Mouse (Mus musculus) layer of hippocampus, adult 18-20 months (tissue): ENCODE results near the gene Kiss1r. TPM values are rescaled to one million over a fixed set of nuclear protein-coding genes. Genes with fewer than 3 reads are reported as not detected.

ENCODE experiments used
- DNase-seq, 2 experiments: peaks; one replicate each; pipeline ENCODE4 v3.0.0; 2022; ENCODE audit warnings: low spot score in 2 of 2
- total RNA-seq, 2 experiments: library from RNA; stranded (reverse); gene quantifications; 2 replicates each; pipeline ENCODE4 v1.2.3; 2021

The Kiss1r gene
- total RNA-seq, 2 experiments from 2014 or later, result 6.7 to 7.8 TPM

DNA sequence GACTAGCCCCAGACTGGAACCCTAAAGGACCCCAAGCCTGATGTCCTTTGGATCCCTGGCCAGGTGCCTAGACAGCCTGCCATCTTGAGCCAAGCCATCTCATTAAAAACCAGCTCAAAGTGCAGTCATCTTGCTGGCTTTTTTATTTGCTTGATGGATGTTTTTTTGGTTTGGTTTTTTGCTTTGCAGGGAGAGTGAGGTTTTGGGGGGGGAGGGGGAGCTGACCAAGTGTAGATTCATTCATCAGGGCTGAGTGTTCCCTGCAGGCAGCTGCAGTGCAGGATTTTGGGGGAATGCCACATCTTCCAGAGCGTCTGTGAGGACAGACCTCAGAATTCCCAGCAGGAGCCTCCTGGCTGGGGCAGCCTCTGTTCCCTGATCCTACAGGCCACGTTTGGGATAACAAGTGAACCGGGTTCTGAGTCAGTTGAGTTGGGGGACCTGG lies 52.4 kb downstream of the Kiss1r start:
- DNase-seq, result no peak

GRCm38 (mm10) chr10:79970415-79971182 lies 53.8 kb downstream of the Kiss1r start, which contains the start of gene Grin3b:
Gene Grin3b, plus strand, starts transcription at chr10:79970715.
- DNase-seq, result no peak

DNA sequence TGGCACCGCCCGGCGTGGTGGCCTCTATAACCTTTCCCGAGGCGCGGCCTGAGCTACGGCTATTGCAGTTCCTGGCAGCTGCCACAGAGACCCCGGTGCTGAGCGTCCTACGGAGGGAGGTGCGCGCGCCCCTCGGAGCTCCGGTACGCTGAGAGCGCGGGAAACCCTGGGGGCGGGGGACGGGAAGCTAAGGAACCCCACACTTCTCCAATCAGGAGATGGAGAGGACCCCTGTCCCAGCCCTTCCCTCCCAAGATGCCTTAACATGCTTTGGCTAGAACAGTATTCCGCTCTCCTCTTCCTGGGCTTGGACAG lies 54.4 kb downstream of the Kiss1r start:
- no peak for DNase-seq

Other genes starting within 250 kb of the Kiss1r start
- gene Tpgs1, start 247.6 kb upstream of the Kiss1r start, total RNA-seq, result 10 to 100 TPM; 64.4 to 68.5 TPM
- gene Cdc34, start 234.8 kb upstream of the Kiss1r start, total RNA-seq, result 10 to 100 TPM; 65.4 to 74.2 TPM
- gene Gzmm, start 228.0 kb upstream of the Kiss1r start, total RNA-seq, result 1 to 10 TPM; 3.3 to 3.6 TPM
- gene Bsg, start 212.5 kb upstream of the Kiss1r start, total RNA-seq, result 100 to 1,000 TPM; 554 to 566 TPM
- 100 to 1,000 TPM; 134 TPM for gene Hcn2, start 200.3 kb upstream of the Kiss1r start, total RNA-seq
- gene Polrmt, start 170.4 kb upstream of the Kiss1r start, total RNA-seq, result 10 to 100 TPM; 42.4 to 51.3 TPM
- gene Fgf22, start 161.9 kb upstream of the Kiss1r start, total RNA-seq, result 1 to 10 TPM; 1.5 to 2.2 TPM
- gene Rnf126, start 150.0 kb upstream of the Kiss1r start, total RNA-seq, result 10 to 100 TPM; 84.9 to 87.3 TPM
- gene Fstl3, start 139.7 kb upstream of the Kiss1r start, total RNA-seq, result 1 to 10 TPM; 1.8 to 2.5 TPM
- gene Prss57, start 126.0 kb upstream of the Kiss1r start, total RNA-seq, result under 1 TPM; 0.61 to 0.89 TPM
- gene Palm, start 123.4 kb upstream of the Kiss1r start, total RNA-seq, result 100 to 1,000 TPM; 293 to 314 TPM
- gene Misp, start 96.0 kb upstream of the Kiss1r start, total RNA-seq, result 1 to 10 TPM in 1 of 2 experiments, under 1 TPM in 1; 0.54 to 1.3 TPM
- gene Ptbp1, start 62.5 kb upstream of the Kiss1r start, total RNA-seq, result 10 to 100 TPM; 48.8 to 58.4 TPM
- gene Prtn3, start 42.5 kb upstream of the Kiss1r start, total RNA-seq, result 1 to 10 TPM in 1 of 2 experiments, under 1 TPM in 1; 0.94 to 2.0 TPM
- gene Plppr3, start 42.3 kb upstream of the Kiss1r start, total RNA-seq, result 10 to 100 TPM; 30.6 to 34.4 TPM
- not detected for gene Elane, start 30.7 kb upstream of the Kiss1r start, total RNA-seq
- gene Cfd, start 26.1 kb upstream of the Kiss1r start, total RNA-seq, result not detected
- 10 to 100 TPM; 53.8 to 55.2 TPM for gene Med16, start 8.0 kb upstream of the Kiss1r start, total RNA-seq
- not detected for gene Gm26602, start 6.1 kb upstream of the Kiss1r start, total RNA-seq
- 100 to 1,000 TPM; 366 to 401 TPM for gene R3hdm4, start 4.2 kb downstream of the Kiss1r start, total RNA-seq
- 1 to 10 TPM; 5.5 to 5.8 TPM for gene Arid3a, start 10.1 kb downstream of the Kiss1r start, total RNA-seq
- gene Wdr18, start 43.2 kb downstream of the Kiss1r start, total RNA-seq, result 10 to 100 TPM; 40.3 to 42.1 TPM
- under 1 TPM in 1 of 2 experiments, not detected in 1; 0.15 TPM for gene Grin3b, start 53.7 kb downstream of the Kiss1r start, total RNA-seq
- gene Tmem259, start 67.4 kb downstream of the Kiss1r start, total RNA-seq, result 100 to 1,000 TPM; 118 to 123 TPM
- gene Cnn2, start 71.6 kb downstream of the Kiss1r start, total RNA-seq, result 1 to 10 TPM; 3.6 to 5.2 TPM
- 10 to 100 TPM; 10.2 to 12.0 TPM for gene Abca7, start 79.5 kb downstream of the Kiss1r start, total RNA-seq
- 1 to 10 TPM; 4.1 to 4.2 TPM for gene Arhgap45, start 99.7 kb downstream of the Kiss1r start, total RNA-seq
- gene Polr2e, start 122.8 kb downstream of the Kiss1r start, total RNA-seq, result 10 to 100 TPM; 88.2 to 93.9 TPM
- gene Gpx4, start 130.2 kb downstream of the Kiss1r start, total RNA-seq, result 100 to 1,000 TPM; 509 to 545 TPM
- gene Sbno2, start 188.6 kb downstream of the Kiss1r start, total RNA-seq, result 10 to 100 TPM; 16.3 to 16.9 TPM
- gene Stk11, start 198.8 kb downstream of the Kiss1r start, total RNA-seq, result 100 to 1,000 TPM; 101 to 102 TPM
- gene Atp5d, start 221.7 kb downstream of the Kiss1r start, total RNA-seq, result 100 to 1,000 TPM; 354 to 359 TPM
- gene Cbarp, start 223.9 kb downstream of the Kiss1r start, total RNA-seq, result 100 to 1,000 TPM; 362 to 363 TPM
- gene Midn, start 231.3 kb downstream of the Kiss1r start, total RNA-seq, result 10 to 100 TPM; 59.4 to 68.4 TPM
- gene Cirbp, start 249.0 kb downstream of the Kiss1r start, total RNA-seq, result 10 to 100 TPM; 60.7 to 76.4 TPM